Mouse (Mus musculus) naive thymus-derived CD4-positive, alpha-beta T cell, adult 2 months (primary cell): ENCODE data around the gene Cdc34b.

Source experiments
- DNase-seq: peaks from one replicate; pipeline ENCODE4 v3.0.0-alpha.2; 2011; ENCODE audit warnings: low read depth

Gene Cdc34b

GRCm38 (mm10) chr11:94735746-94736145, 5.8 kb upstream of the Cdc34b start:
- DNase-seq, result no peak

- no peak for DNase-seq
Measured at GRCm38 (mm10) chr11:94752946-94753713, 11.5 kb downstream of the Cdc34b start.

- no peak for DNase-seq
Measured at GRCm38 (mm10) chr11:94759916-94760315, 18.3 kb downstream of the Cdc34b start.

GRCm38 (mm10) chr11:94760364-94760763, 18.8 kb downstream of the Cdc34b start:
- no peak for DNase-seq

GRCm38 (mm10) chr11:94760799-94761198, 19.2 kb downstream of the Cdc34b start:
- no peak for DNase-seq

- DNase-seq, result no peak
Measured at GRCm38 (mm10) chr11:94762281-94762680, 20.7 kb downstream of the Cdc34b start.

- DNase-seq, result no peak
Measured at GRCm38 (mm10) chr11:94762775-94763174, 21.2 kb downstream of the Cdc34b start.

- DNase-seq, result no peak
Measured at GRCm38 (mm10) chr11:94767241-94767640, 25.7 kb downstream of the Cdc34b start.

- DNase-seq, result no peak
Measured at GRCm38 (mm10) chr11:94772363-94773055, 30.9 kb downstream of the Cdc34b start.

GRCm38 (mm10) chr11:94773851-94774250, 32.3 kb downstream of the Cdc34b start:
- peak; percentile 16 for DNase-seq

- no peak for DNase-seq
Measured at GRCm38 (mm10) chr11:94774887-94775497, 33.4 kb downstream of the Cdc34b start.

- DNase-seq, result no peak
Measured at GRCm38 (mm10) chr11:94782603-94783002, 41.0 kb downstream of the Cdc34b start, which contains the start of gene Tmem92. Gene Tmem92 (minus strand): TSS chr11:94782703.

GRCm38 (mm10) chr11:94785247-94785646, 43.7 kb downstream of the Cdc34b start:
- peak; percentile 68 for DNase-seq

- no peak for DNase-seq
Measured at GRCm38 (mm10) chr11:94791700-94792099, 50.1 kb downstream of the Cdc34b start.
